Mouse (Mus musculus) MEL (cell line): ENCODE measurements around the gene Nosip. TPM values are rescaled to one million over a fixed set of nuclear protein-coding genes. Genes with fewer than 3 reads are reported as not detected.

Experiments
- DNase-seq: peaks from one replicate; pipeline ENCODE4 v3.0.0; 2011; ENCODE audit warnings: low read depth, low spot score
- H3K27ac ChIP-seq: 2 replicates; pipeline ENCODE4 v1.5.1; 2012; ENCODE audit warnings: low read depth, mild to moderate bottlenecking, control low read depth, low read length, moderate library complexity; ENCODE audit not compliant: control insufficient read depth
- H3K27me3 ChIP-seq, 2 experiments: fragments of 150-350 bp in 1 of 2; sonication (generic) in 1 of 2; 2 replicates each; pipeline ENCODE4 v1.6.1; 2012; ENCODE audit warnings: low read length in 2 of 2, mild to moderate bottlenecking in 2 of 2, improper control_type of control experiment in 1 of 2, moderate library complexity in 1 of 2; ENCODE audit not compliant: insufficient read depth in 2 of 2, control insufficient read depth in 1 of 2
- H3K36me3 ChIP-seq, 2 experiments: 2 replicates each; pipeline ENCODE4 v1.6.1; 2012 to 2014; ENCODE audit warnings: low read length in 2 of 2, improper control_type of control experiment in 1 of 2, inconsistent platforms in 1 of 2, mild to moderate bottlenecking in 1 of 2; ENCODE audit not compliant: insufficient read depth in 2 of 2, control insufficient read depth in 1 of 2
- H3K4me1 ChIP-seq, 2 experiments: fragments of 150-350 bp in 1 of 2; sonication (generic) in 1 of 2; 2 replicates each; pipeline ENCODE4 v1.6.1; 2012; ENCODE audit warnings: low read length in 2 of 2, improper control_type of control experiment in 1 of 2, mild to moderate bottlenecking in 1 of 2; ENCODE audit not compliant: insufficient read depth in 2 of 2, control insufficient read depth in 1 of 2
- H3K4me3 ChIP-seq, 2 experiments: fragments of 150-350 bp in 1 of 2; sonication (generic) in 1 of 2; 2 replicates each; pipeline ENCODE4 v1.5.1; 2012; ENCODE audit warnings: low read depth in 2 of 2, low read length in 2 of 2, mild to moderate bottlenecking in 2 of 2, moderate library complexity in 2 of 2, control low read depth in 1 of 2, improper control_type of control experiment in 1 of 2; ENCODE audit not compliant: control insufficient read depth in 1 of 2, insufficient read depth in 1 of 2
- H3K79me2 ChIP-seq: 2 replicates; pipeline ENCODE4 v1.6.1; 2012; ENCODE audit warnings: mild to moderate bottlenecking, low read length, moderate library complexity; ENCODE audit not compliant: control insufficient read depth, poor library complexity, insufficient read depth
- H3K9ac ChIP-seq: 2 replicates; pipeline ENCODE4 v1.6.1; 2012; ENCODE audit warnings: low read depth, mild to moderate bottlenecking, control low read depth, low read length, moderate library complexity; ENCODE audit not compliant: control insufficient read depth, poor library complexity, severe bottlenecking
- H3K9me3 ChIP-seq: fragments of 150-350 bp; sonication (generic); replicated peaks from 2 replicates; pipeline ENCODE4 v1.6.1; 2012; ENCODE audit warnings: mild to moderate bottlenecking, low read length, improper control_type of control experiment, moderate library complexity; ENCODE audit not compliant: insufficient read depth
- BHLHE40 ChIP-seq: IDR thresholded peaks from 2 replicates; pipeline ENCODE4 v1.6.1; 2012; ENCODE audit warnings: low read depth, mild to moderate bottlenecking, inconsistent platforms, low read length, improper control_type of control experiment, borderline replicate concordance
- EP300 ChIP-seq, 2 experiments: IDR thresholded peaks; 2 replicates each; pipeline ENCODE4 v1.6.1; 2011; ENCODE audit warnings: improper control_type of control experiment in 2 of 2, low read length in 2 of 2, low read depth in 1 of 2, mild to moderate bottlenecking in 1 of 2
- GATA1 ChIP-seq: IDR thresholded peaks from 2 replicates; pipeline ENCODE4 v1.6.1; 2011; ENCODE audit warnings: low read depth, low read length, improper control_type of control experiment
- HCFC1 ChIP-seq: IDR thresholded peaks from 2 replicates; pipeline ENCODE4 v1.6.1; 2012; ENCODE audit warnings: low read depth, mild to moderate bottlenecking, inconsistent platforms, low read length, improper control_type of control experiment, moderate library complexity
- JUND ChIP-seq: IDR thresholded peaks from 2 replicates; pipeline ENCODE4 v1.6.1; 2011; ENCODE audit warnings: low read depth, mild to moderate bottlenecking, improper control_type of control experiment, low read length
- MAFK ChIP-seq: IDR thresholded peaks from 2 replicates; pipeline ENCODE4 v1.6.1; 2011; ENCODE audit warnings: low read depth, mild to moderate bottlenecking, low read length, improper control_type of control experiment, borderline replicate concordance
- MAZ ChIP-seq: IDR thresholded peaks from 2 replicates; pipeline ENCODE4 v1.6.1; 2012; ENCODE audit warnings: low read depth, mild to moderate bottlenecking, inconsistent platforms, low read length, improper control_type of control experiment
- MEF2A ChIP-seq: IDR thresholded peaks from 2 replicates; pipeline ENCODE4 v1.6.1; 2014; ENCODE audit warnings: low read depth, mild to moderate bottlenecking, inconsistent platforms, low read length, improper control_type of control experiment; ENCODE audit not compliant: poor library complexity, insufficient replicate concordance, severe bottlenecking; ENCODE audit errors: extremely low read depth
- MXI1 ChIP-seq: IDR thresholded peaks from 2 replicates; pipeline ENCODE4 v1.6.1; 2011; ENCODE audit warnings: mild to moderate bottlenecking, low read depth, low read length, improper control_type of control experiment
- MYB ChIP-seq: IDR thresholded peaks from 2 replicates; pipeline ENCODE4 v1.6.1; 2011; ENCODE audit warnings: mild to moderate bottlenecking, low read depth, low read length, improper control_type of control experiment
- NELFE ChIP-seq: IDR thresholded peaks from 2 replicates; pipeline ENCODE4 v1.6.1; 2011; ENCODE audit warnings: low read depth, low read length, improper control_type of control experiment
- NRF1 ChIP-seq: IDR thresholded peaks from 2 replicates; pipeline ENCODE4 v1.6.1; 2014; ENCODE audit warnings: low read depth, mild to moderate bottlenecking, inconsistent platforms, low read length, improper control_type of control experiment, moderate library complexity; ENCODE audit not compliant: poor library complexity, insufficient read depth, severe bottlenecking
- POLR2A ChIP-seq, 2 experiments: IDR thresholded peaks; 2 replicates each; pipeline ENCODE4 v1.6.1; 2011 to 2012; ENCODE audit warnings: low read length in 2 of 2, mild to moderate bottlenecking in 2 of 2, control low read depth in 1 of 2, improper control_type of control experiment in 1 of 2, low read depth in 1 of 2, moderate library complexity in 1 of 2; ENCODE audit not compliant: control insufficient read depth in 1 of 2, insufficient read depth in 1 of 2, poor library complexity in 1 of 2
- POLR2AphosphoS2 ChIP-seq: IDR thresholded peaks from 2 replicates; pipeline ENCODE4 v1.6.1; 2011; ENCODE audit warnings: low read length, improper control_type of control experiment
- POLR2AphosphoS5 ChIP-seq: IDR thresholded peaks from 2 replicates; pipeline ENCODE4 v1.6.1; 2012; ENCODE audit warnings: low read depth, borderline replicate concordance, mild to moderate bottlenecking, inconsistent platforms, low read length, moderate library complexity, mixed read lengths
- RAD21 ChIP-seq: IDR thresholded peaks from 2 replicates; pipeline ENCODE4 v1.6.1; 2011; ENCODE audit warnings: mild to moderate bottlenecking, low read depth, low read length, improper control_type of control experiment
- SMC3 ChIP-seq: IDR thresholded peaks from 2 replicates; pipeline ENCODE4 v1.6.1; 2011; ENCODE audit warnings: low read depth, low read length, improper control_type of control experiment
- UBTF ChIP-seq: IDR thresholded peaks from 2 replicates; pipeline ENCODE4 v1.6.1; 2012; ENCODE audit warnings: low read depth, mild to moderate bottlenecking, inconsistent platforms, low read length, improper control_type of control experiment, moderate library complexity, borderline replicate concordance; ENCODE audit not compliant: insufficient read depth
- USF1 ChIP-seq: IDR thresholded peaks from 2 replicates; pipeline ENCODE4 v1.6.1; 2014; ENCODE audit warnings: low read depth, mild to moderate bottlenecking, inconsistent platforms, low read length, improper control_type of control experiment, moderate library complexity
- ZC3H11A ChIP-seq: IDR thresholded peaks from 2 replicates; pipeline ENCODE4 v1.6.1; 2012; ENCODE audit warnings: low read depth, mild to moderate bottlenecking, inconsistent platforms, low read length, improper control_type of control experiment
- ZMIZ1 ChIP-seq: IDR thresholded peaks from 2 replicates; pipeline ENCODE4 v1.6.1; 2012; ENCODE audit warnings: low read depth, mild to moderate bottlenecking, inconsistent platforms, low read length, improper control_type of control experiment, moderate library complexity
- ZNF384 ChIP-seq: IDR thresholded peaks from 2 replicates; pipeline ENCODE4 v1.6.1; 2012; ENCODE audit warnings: low read depth, mild to moderate bottlenecking, inconsistent platforms, low read length, improper control_type of control experiment
- polyA plus RNA-seq, 2 experiments: library from polyadenylated mRNA; stranded (reverse) in 1 of 2; unstranded in 1 of 2; fragments of >175 nt in 1 of 2; fragments of >200 nt in 1 of 2; gene quantifications; 2 replicates each; pipeline versions ENCODE4 v1.2.1 to v1.2.4; 2012; ENCODE audit warnings: low replicate concordance in 2 of 2, low read depth in 1 of 2; ENCODE audit not compliant: insufficient read length in 2 of 2, insufficient read depth in 1 of 2, missing spikeins in 1 of 2
- total RNA-seq: library from RNA; depleted of rRNA; stranded (reverse); fragments of 300-350 nt; gene quantifications from 2 replicates; pipeline ENCODE4 v1.2.3, GENCODE M21; 2012

The Nosip gene
- total and polyA plus RNA-seq, 3 experiments = 50.7 to 78.9 TPM; not detected in 1

GRCm38 (mm10) chr7:45045741-45046140 is 16.5 kb upstream of the Nosip start:
- DNase-seq = no peak
- peaks cover 0 to 5% of the 10 kb centered on the region in 2 experiments; a peak in 3 of 4 replicates for H3K36me3 ChIP-seq
- 0 out of 2 replicates have a peak, but pooled peaks cover 1% of the 10 kb centered on the region for H3K79me2 ChIP-seq

GRCm38 (mm10) chr7:45046853-45047350 is 15.3 kb upstream of the Nosip start:
- no peak overlapping the region for H3K27ac ChIP-seq
- no peaks in the 10 kb centered on the region for H3K27me3 ChIP-seq
- peaks cover 10% of the 10 kb centered on the region for H3K79me2 ChIP-seq
- H3K4me1 ChIP-seq = peaks cover 3 to 9% of the 10 kb centered on the region in 2 experiments; a peak in 3 of 4 replicates
- H3K9me3 ChIP-seq = no peaks in the 10 kb centered on the region
- H3K36me3 ChIP-seq = peaks cover 3 to 5% of the 10 kb centered on the region in 2 experiments
- TF ChIP-seq POLR2A (IDR thresholded peaks at IDR 0.05; ENCODE audit: control insufficient read depth in 1 of 2, insufficient read depth in 1 of 2, low read depth in 1 of 2, low read length in 2 of 2, poor library complexity in 1 of 2) = no peak
- no peak for TF ChIP-seq RAD21
- TF ChIP-seq NRF1 = no peak
- TF ChIP-seq MAZ = no peak
- TF ChIP-seq MYB = no peak
- no peak for TF ChIP-seq GATA1
- no peak for TF ChIP-seq ZNF384
- no peak for TF ChIP-seq MAFK
- no peak for TF ChIP-seq ZMIZ1
- TF ChIP-seq HCFC1 = no peak
- TF ChIP-seq JUND = no peak
- no peak for TF ChIP-seq POLR2AphosphoS5
- TF ChIP-seq ZC3H11A = no peak
- TF ChIP-seq BHLHE40 = no peak
- TF ChIP-seq SMC3 = no peak
- TF ChIP-seq MEF2A = no peak
- TF ChIP-seq UBTF = no peak
- no peak for TF ChIP-seq NELFE
- no peak for TF ChIP-seq USF1
- TF ChIP-seq POLR2AphosphoS2 = no peak
- DNase-seq = no peak
- no peak overlapping the region for H3K4me3 ChIP-seq
- no peak overlapping the region for H3K9ac ChIP-seq

More at GRCm38 (mm10) chr7:45045741-45046140, 16.5 kb upstream of the Nosip start:
- Histone ChIP-seq H3K4me3 (no peak overlapping the region), H3K9me3 (no peaks in the 10 kb centered on the region), H3K9ac (no peak overlapping the region), H3K27me3 (no peaks in the 10 kb centered on the region), H3K4me1 (no peaks in the 10 kb centered on the region), H3K27ac (no peak overlapping the region)
- TF ChIP-seq NRF1 (no peak), MXI1 (no peak), POLR2AphosphoS2 (no peak), MEF2A (no peak), EP300 (IDR thresholded peaks at IDR 0.05; ENCODE audit: low read depth in 1 of 2, low read length in 2 of 2) (no peak)
